Mouse (Mus musculus) bone marrow, adult 2 months (tissue): ENCODE results near the gene Shoc2. TPM values are rescaled to one million over a fixed set of nuclear protein-coding genes. Genes with fewer than 3 reads are reported as not detected.

Experiments used
- H3K27ac ChIP-seq: fragments of 200-500 bp; 2 replicates; pipeline ENCODE4 v1.5.1; 2012; ENCODE audit warnings: low read depth, mild to moderate bottlenecking, control low read depth, inconsistent platforms, low read length; ENCODE audit not compliant: control insufficient read depth, poor library complexity, insufficient read depth
- H3K4me1 ChIP-seq: fragments of 200-500 bp; 2 replicates; pipeline ENCODE4 v1.6.1; 2011; ENCODE audit warnings: low read length; ENCODE audit not compliant: control insufficient read depth, insufficient read depth
- H3K4me3 ChIP-seq: fragments of 200-500 bp; replicated peaks from 2 replicates; pipeline ENCODE3; 2011; ENCODE audit warnings: mild to moderate bottlenecking, low read depth, low read length, control low read depth; ENCODE audit not compliant: control insufficient read depth
- CTCF ChIP-seq: fragments of 200-500 bp; IDR thresholded peaks from 2 replicates; pipeline ENCODE4 v1.5.1; 2011; ENCODE audit warnings: low read length, control low read depth; ENCODE audit not compliant: control insufficient read depth, insufficient read depth
- POLR2A ChIP-seq: fragments of 200-500 bp; IDR thresholded peaks from 2 replicates; pipeline ENCODE4 v1.6.1; 2011; ENCODE audit warnings: low read depth, mild to moderate bottlenecking, control low read depth, low read length, borderline replicate concordance; ENCODE audit not compliant: control insufficient read depth
- WGBS: fragments of 180-500 bp; shearing (Covaris S2); methylation state at CpG from one replicate; pipeline ENCODE4 v1.1.7; 2018; 5-methylcytosine and 5-hydroxymethylcytosine counted together
- polyA plus RNA-seq: library from polyadenylated mRNA; stranded (reverse); fragments of >200 nt; gene quantifications from 2 replicates; pipeline ENCODE4 v1.2.4, GENCODE M21; 2011; ENCODE audit warnings: low replicate concordance; ENCODE audit not compliant: missing spikeins, insufficient read depth, insufficient read length

Gene Shoc2
- polyA plus RNA-seq, 1 experiment, result 17.4 TPM

DNA sequence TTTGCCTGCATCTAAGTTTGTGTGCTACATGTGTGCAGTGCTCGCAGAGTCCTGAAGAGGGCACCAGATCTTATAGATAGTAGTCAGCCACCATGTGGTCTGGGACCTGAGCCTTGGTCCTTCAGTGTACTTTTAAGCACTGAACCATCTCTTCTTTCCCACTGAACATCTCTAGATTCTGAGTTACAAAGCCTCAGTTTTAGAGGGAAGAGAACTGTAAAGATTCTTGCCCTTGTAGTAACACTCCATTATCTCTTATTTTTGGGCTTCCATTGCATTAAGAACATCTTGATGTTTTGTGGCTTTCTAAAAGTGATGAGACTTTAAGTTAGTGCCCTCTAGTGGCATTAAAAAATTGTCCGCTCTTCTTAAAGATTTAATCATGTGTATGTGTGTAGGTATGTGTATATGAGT lies 18.8 kb upstream of the Shoc2 start:
- Histone ChIP-seq H3K27ac (no peak overlapping the region), H3K4me3 (no peak overlapping the region), H3K4me1 (no peaks in the 10 kb centered on the region)
- 81% methylated on average over 2 of the region's 2 CpGs for WGBS
- TF ChIP-seq CTCF (peak; percentile 53), POLR2A (no peak)

DNA sequence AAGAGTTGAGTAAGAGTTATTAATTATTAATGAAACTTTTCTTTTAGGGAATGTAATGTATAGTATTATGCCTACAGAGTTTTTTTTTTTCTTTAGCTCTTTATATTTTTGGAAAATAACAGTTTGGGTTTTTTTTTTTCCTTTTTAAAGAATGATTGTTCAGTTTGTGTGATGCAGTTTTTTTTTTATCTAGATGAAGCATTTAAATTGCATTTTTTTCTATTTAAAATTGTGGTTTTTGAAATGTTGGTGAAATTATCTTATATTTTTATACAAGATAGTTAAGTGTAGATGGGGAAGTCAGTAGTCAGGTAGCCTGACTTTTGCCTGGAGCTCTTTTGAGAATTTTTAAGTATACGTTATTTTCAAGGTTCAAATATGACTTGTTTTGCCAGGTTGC lies 17.4 kb upstream of the Shoc2 start:
- TF ChIP-seq POLR2A, result no peak
- no peak for TF ChIP-seq CTCF
- no peak overlapping the region for H3K27ac ChIP-seq
- WGBS, result 88% methylated on average over 1 of the region's 1 CpGs
- H3K4me3 ChIP-seq, result no peak overlapping the region
- H3K4me1 ChIP-seq, result no peaks in the 10 kb centered on the region

DNA sequence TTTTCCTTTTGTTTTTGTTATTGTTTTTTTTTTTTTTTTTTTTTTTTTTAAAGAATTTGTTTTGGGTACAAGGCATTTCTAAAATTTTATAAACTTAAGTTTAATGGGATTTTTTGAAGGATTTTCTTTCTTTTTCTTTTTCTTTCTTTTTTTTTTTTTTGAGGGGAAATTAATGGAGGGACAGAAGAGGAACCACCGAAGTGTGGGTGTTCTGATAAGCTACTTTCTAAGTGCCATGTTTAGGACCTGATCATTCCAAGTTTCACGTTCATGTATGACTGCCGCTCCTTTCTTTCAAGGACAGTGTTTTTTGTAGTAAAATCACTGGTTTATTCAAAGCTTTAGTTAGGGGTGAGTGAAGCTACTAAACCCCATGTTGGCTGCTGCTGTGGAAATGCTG lies 14.9 kb upstream of the Shoc2 start:
- H3K27ac ChIP-seq, result no peak overlapping the region
- TF ChIP-seq POLR2A, result no peak
- no peak for TF ChIP-seq CTCF
- 40% methylated on average over 3 of the region's 3 CpGs for WGBS
- no peak overlapping the region for H3K4me3 ChIP-seq
- H3K4me1 ChIP-seq, result no peaks in the 10 kb centered on the region

DNA sequence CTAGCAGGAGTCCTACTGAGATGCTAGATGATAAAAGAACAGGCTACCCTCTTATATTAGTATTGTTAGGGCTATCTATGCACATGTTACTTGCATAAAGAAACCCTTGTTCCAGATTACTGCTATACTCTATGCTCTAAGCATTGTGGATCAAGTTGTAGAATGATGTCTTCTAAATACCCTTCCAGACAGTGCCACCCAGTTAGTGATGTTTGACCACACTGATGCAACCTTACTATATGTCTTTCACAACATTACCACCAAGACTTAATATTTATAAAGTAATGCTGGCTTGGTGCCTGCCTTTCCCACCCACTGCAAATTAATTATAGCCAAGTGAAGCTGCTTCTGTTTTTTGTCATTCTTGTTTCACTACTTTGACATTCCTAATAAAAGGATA lies 11.1 kb upstream of the Shoc2 start:
- no peak overlapping the region for H3K4me3 ChIP-seq
- H3K27ac ChIP-seq, result no peak overlapping the region
- H3K4me1 ChIP-seq, result no peaks in the 10 kb centered on the region; the same call in 1 of the 2 replicates
- TF ChIP-seq CTCF, result no peak
- no peak for TF ChIP-seq POLR2A

GRCm38 (mm10) chr19:53934046-53934445 lies 10.1 kb upstream of the Shoc2 start:
- H3K27ac ChIP-seq, result no peak overlapping the region
- no peak overlapping the region for H3K4me3 ChIP-seq
- H3K4me1 ChIP-seq, result no peaks in the 10 kb centered on the region; the same call in 1 of the 2 replicates
- TF ChIP-seq CTCF (no peak), POLR2A (no peak)

GRCm38 (mm10) chr19:53939467-53939866 lies 4.6 kb upstream of the Shoc2 start:
- WGBS, result 45% methylated on average over 4 of the region's 4 CpGs
- TF ChIP-seq POLR2A, result no peak
- no peak for TF ChIP-seq CTCF

GRCm38 (mm10) chr19:53941139-53941538 lies 3.0 kb upstream of the Shoc2 start:
- Histone ChIP-seq H3K4me1 (no peaks in the 10 kb centered on the region; the same call in 1 of the 2 replicates), H3K4me3 (no peak overlapping the region), H3K27ac (no peak overlapping the region)
- TF ChIP-seq CTCF (no peak), POLR2A (no peak)
- WGBS, result 50% methylated on average over 4 of the region's 4 CpGs

More at GRCm38 (mm10) chr19:53939467-53939866, 4.6 kb upstream of the Shoc2 start:
- no peak overlapping the region for H3K27ac ChIP-seq
- no peak overlapping the region for H3K4me3 ChIP-seq
- H3K4me1 ChIP-seq, result no peaks in the 10 kb centered on the region; the same call in 1 of the 2 replicates

DNA sequence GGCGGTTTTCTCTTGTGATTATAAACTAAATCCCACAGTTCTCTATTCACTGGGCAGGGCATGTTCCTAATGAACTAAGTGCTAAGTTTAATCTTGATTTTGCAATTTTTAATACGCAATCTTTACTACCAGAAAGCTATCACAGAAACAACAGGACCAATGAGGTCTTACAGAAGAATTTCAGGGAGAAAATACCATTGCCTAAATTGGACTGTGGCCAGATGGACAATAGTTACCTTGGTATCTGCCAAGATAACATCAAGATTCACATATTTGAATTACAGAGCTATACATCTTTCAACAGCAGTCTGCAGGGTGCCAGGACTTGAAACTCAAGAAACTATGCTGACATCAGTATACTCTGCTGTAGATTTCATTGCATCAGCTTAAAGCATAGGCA lies 1.8 kb upstream of the Shoc2 start:
- 73% methylated on average over 2 of the region's 2 CpGs for WGBS

DNA sequence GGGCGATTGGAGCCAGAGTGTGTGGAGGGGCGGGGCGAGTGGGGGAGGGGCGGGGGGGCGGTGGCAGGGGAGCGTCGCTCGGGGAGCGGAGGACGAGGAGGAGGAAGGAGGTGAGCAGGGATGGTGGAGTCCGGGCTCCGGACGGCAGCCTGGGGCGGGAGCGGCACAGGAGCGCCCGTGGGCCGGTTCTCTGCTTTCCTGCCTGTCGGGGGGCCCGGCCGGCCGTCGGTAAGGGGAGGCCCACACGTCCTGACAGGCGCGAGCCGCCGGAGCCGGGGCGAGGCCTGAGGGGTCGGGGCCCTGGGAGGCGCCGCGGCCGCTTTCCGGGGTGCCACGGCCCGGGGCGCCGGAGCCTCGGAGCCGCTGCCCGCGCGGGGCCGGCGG lies 672 bp downstream of the Shoc2 start:
- H3K27ac ChIP-seq, result peak overlapping the region; percentile 96
- peak; percentile 68; the same call in 1 of the 2 replicates for TF ChIP-seq POLR2A
- no peak for TF ChIP-seq CTCF

More for the DNA sequence above, 1.8 kb upstream of the Shoc2 start:
- Histone ChIP-seq H3K27ac (no peak overlapping the region), H3K4me1 (no peaks in the 10 kb centered on the region; the same call in 1 of the 2 replicates), H3K4me3 (no peak overlapping the region)
- TF ChIP-seq CTCF (no peak), POLR2A (no peak)

More for the DNA sequence above, 672 bp downstream of the Shoc2 start:
- Histone ChIP-seq H3K4me1 (no peaks in the 10 kb centered on the region; the same call in 1 of the 2 replicates), H3K4me3 (peak overlapping the region; percentile 83)
- WGBS, result under 1% methylated on average over 36 of the region's 47 CpGs
